Mouse (Mus musculus) embryonic fibroblast, embryonic 13.5 days (primary cell): ENCODE measurements at regions not wholly inside any gene's neighbourhood (a gene's known extent, or its start where the extent isn't known, plus 50 kb on each side); places are given as distances from the start of the nearest gene placed in this dataset.

Experiments used
- H3K27ac ChIP-seq: 2 replicates; pipeline ENCODE4 v1.5.1; 2012; ENCODE audit warnings: low read length, control low read depth, inconsistent platforms; ENCODE audit not compliant: insufficient read depth
- H3K4me1 ChIP-seq: 2 replicates; pipeline ENCODE4 v1.6.1; 2011; ENCODE audit warnings: low read length; ENCODE audit not compliant: control insufficient read depth, insufficient read depth
- H3K4me3 ChIP-seq: 2 replicates; pipeline ENCODE4 v1.5.1; 2011; ENCODE audit warnings: mild to moderate bottlenecking, control low read depth, low read length; ENCODE audit not compliant: insufficient read depth
- CTCF ChIP-seq: IDR thresholded peaks from 2 replicates; pipeline ENCODE4 v1.5.1; 2011; ENCODE audit warnings: mild to moderate bottlenecking, control low read depth, low read length, moderate library complexity, borderline replicate concordance; ENCODE audit not compliant: insufficient read depth
- POLR2A ChIP-seq: IDR thresholded peaks from 2 replicates; pipeline ENCODE4 v1.6.1; 2011; ENCODE audit warnings: low read depth, mild to moderate bottlenecking, control low read depth, low read length, moderate library complexity

DNA sequence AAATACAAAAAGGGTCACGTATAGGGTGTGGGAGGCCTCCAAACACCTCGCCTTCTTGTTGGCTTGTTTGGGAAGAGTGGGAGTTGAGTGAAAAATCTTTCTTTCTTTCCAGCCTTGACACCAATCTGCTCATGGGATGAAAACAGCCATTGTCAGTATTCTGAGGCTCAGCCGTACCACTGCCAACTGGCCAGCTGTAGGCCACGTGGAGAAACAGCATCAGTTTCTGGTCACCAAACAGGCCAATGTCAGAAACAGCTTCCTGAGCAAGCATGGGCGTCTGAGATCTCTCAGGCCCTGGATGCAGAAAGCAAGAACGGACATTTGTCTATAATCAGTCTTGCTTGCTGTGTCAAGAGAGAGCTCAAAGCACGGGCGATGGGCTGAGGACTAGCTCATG, 173.2 kb downstream of the Bcl2l11 start:
- peaks cover 11% of the 10 kb centered on the region for H3K4me1 ChIP-seq
- H3K27ac ChIP-seq = no peak overlapping the region
- no peak overlapping the region for H3K4me3 ChIP-seq
- no peak for TF ChIP-seq POLR2A
- TF ChIP-seq CTCF = no peak

DNA sequence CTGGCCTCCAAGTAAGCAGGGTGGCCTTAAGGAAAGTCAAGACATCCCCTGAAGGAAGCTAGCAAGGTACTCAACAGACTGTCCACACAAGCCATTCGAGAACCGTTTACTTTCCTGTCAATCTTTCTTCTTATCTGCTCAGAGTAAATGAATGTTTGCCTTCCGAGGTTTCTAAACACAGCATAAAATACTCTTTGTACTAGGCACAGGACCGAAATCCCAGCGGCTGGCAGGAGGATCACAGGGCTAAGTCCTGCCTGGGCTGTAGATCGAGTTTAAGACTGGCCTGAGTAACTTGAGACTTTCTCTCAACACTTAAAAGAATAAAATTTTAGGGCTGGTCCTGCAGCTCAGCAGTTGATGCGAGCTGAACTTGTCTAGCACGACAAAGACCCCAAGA, 175.9 kb downstream of the Bcl2l11 start:
- no peak overlapping the region for H3K27ac ChIP-seq
- no peak overlapping the region for H3K4me3 ChIP-seq
- TF ChIP-seq POLR2A (no peak), CTCF (no peak)
- H3K4me1 ChIP-seq = peaks cover 3% of the 10 kb centered on the region; the same call in 1 of the 2 replicates

DNA sequence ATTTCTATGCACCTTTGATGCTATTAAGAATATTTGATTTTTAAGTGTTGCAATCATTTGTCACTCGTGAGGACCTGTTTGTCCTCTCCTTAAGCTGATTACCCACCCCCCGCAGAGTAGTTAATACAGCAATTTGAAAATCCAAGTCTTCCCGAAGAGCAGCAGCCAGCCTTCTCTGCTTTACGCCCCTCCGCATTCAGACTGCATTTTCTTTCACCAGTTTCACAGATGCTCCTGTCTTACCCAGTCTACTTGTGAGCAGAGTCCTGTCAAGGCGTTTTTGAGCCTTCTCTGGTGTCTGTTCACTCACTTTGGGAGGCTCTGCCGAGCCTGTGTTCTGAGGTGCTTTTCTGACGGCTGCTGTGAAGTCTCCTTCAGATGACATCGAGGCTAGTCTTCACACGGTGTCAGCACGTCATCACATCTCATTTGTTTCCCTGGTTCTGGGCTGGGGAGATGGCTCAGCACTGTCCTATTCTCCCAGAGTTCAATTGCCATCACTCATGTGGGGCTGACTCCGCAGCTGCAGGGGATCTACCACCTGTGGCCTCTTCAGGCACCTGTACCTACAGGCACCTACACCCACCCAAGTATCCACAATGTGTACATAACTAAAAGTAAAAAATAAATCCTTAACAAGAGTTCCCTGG, 178.3 kb downstream of the Bcl2l11 start:
- no peak for TF ChIP-seq CTCF
- no peak for TF ChIP-seq POLR2A
- H3K27ac ChIP-seq = no peak overlapping the region

DNA sequence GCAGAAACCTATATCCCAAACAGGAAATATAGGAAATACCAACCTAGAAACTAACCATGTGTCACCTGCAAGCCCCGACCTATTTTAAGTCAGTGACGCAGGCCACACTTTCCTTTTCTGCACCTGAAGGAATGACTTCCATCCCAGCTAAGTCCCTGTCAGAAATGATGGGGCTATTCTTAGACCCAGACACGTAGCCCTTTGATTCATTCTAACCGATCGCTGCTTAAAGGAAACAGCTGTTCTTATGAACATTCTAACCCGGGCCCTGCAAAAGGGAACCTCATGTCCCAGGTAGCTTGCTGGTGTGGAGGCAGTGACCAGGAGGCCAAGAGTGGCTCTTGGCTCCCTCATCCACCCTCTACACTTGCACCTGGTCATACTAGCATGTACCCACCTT, 180.9 kb downstream of the Bcl2l11 start:
- Histone ChIP-seq H3K4me1 (peaks cover 10% of the 10 kb centered on the region; the same call in 1 of the 2 replicates), H3K4me3 (no peak overlapping the region), H3K27ac (no peak overlapping the region)
- TF ChIP-seq POLR2A (no peak), CTCF (no peak)

More for the DNA sequence above, 178.3 kb downstream of the Bcl2l11 start:
- Histone ChIP-seq H3K4me1 (peaks cover 2% of the 10 kb centered on the region; the same call in 1 of the 2 replicates), H3K4me3 (no peak overlapping the region)

DNA sequence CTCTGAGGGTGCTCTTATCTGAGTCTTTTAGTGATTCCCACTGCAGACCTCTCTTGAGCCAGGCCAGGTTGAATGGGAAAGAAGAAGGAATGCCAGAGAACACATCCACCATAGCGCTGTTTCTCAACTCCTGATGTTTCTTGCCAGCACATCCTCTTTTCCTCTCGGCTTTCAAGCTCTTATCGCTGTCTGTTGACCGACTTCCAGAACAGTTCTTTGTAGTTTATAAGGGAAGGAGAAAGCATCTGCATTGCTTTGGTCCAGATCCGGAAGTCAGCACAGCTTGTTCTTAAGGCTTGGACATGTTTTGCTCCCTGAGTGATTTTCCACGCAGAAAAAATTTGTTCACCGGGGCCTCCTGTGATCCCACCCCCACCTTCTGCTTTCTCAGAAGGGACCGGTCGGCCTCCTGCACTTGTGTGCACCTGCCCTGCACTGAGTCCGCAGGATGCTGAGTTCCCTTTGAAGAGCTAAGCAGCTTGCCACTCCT, 183.7 kb downstream of the Bcl2l11 start:
- TF ChIP-seq POLR2A (no peak), CTCF (no peak)
- 0 out of 2 replicates have a peak overlapping the region, but pooled peaks have one; percentile 13 for H3K27ac ChIP-seq
- H3K4me3 ChIP-seq = no peak overlapping the region
- peaks cover 25% of the 10 kb centered on the region for H3K4me1 ChIP-seq

DNA sequence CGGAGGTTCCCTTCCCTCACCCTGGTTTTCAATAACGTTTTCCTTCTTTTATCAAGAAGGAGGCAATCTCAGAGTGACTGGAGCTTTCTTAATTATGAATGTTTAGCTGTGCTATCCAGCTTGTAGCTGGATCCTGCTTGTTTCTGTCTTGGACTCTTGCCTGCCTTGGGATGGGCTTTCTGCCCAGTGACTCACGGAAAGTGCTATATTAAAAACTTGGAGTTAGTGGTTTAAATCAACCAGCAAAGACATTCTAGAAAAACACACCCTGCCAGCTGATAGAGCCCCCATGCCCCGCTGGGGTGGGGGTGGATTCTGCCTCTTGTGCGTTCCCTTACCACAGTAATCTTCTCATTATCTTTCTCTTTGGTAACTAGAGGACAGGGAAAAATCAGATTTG, 184.2 kb downstream of the Bcl2l11 start:
- Histone ChIP-seq H3K27ac (0 out of 2 replicates have a peak overlapping the region, but pooled peaks have one; percentile 13), H3K4me3 (no peak overlapping the region), H3K4me1 (peaks cover 25% of the 10 kb centered on the region)
- TF ChIP-seq CTCF (no peak), POLR2A (no peak)

DNA sequence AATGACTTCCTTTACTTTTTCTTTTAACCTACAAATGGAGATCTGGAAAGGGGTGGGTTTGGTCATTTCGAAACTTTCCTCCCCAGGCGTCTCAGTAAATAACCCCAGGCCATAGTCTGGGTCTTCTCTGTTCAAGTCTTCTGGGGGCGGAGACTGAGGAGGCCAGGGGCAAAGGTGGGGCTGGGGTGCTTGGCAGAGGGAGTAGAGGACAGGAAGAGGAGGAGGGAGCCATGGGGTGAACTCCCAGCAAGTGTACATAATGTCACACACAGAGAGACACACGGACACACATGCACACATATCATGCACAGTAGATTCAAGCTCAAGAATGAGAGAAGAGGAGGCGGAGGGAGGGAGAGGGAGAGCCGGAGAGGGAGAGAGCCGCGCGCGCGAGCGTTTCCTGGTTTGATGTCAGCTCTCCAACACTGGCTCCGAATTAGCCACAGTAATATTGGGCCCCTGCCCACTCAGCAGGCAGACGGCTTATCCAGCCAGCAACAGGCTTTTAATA, 186.3 kb downstream of the Bcl2l11 start:
- TF ChIP-seq CTCF (no peak), POLR2A (0 out of 2 replicates have a peak, but pooled peaks have one; percentile 19)
- Histone ChIP-seq H3K4me3 (no peak overlapping the region), H3K4me1 (peaks cover 23% of the 10 kb centered on the region), H3K27ac (peak overlapping the region; percentile 44)

DNA sequence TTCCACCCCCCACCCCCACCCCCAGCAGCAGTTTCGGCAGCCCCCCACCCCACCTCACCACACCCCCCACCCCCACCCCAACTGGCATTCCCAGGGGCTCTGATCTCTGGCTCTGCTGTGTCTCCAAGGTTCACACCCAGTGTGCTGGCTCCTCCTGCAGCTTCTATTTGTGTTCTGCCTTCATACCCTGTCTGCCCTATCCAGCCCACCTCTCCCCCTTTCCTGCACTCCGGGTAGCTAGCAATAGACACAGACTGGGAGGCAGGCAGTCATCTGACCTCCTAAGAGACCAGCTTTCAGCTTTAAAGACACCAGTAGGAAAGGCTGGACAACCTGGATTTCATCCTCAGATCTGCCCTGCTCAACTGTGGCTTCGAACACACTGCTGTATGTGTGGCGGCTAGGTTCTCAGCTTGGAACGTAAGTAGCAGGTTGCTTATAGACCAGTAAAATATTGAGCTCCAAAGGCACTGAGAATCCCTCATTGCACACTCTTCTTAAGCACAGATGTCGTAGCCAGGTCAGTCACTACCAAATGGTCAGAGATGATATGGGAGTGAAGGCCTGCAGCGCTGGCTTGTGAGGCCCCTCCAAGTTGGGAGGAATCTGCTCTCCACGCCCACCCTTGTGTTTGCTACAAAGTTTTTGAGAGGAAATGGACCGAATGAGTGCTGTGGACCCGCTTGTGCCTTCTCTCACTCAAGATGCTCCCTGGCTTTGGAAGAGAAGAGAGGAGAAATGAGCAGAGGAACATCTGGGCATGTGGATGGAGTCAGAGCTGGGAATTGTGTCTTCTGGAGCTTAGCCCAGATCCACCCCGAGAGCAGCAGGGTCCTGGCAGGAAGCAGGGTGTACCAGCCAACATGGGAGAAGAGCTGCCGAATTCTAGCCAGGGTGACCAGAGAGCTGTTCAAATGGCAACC, 187.1 kb downstream of the Bcl2l11 start:
- H3K27ac ChIP-seq = peak overlapping the region; percentile 12; the same call in 1 of the 2 replicates
- H3K4me3 ChIP-seq = no peak overlapping the region
- peaks cover 23% of the 10 kb centered on the region for H3K4me1 ChIP-seq
- no peak for TF ChIP-seq POLR2A
- no peak for TF ChIP-seq CTCF

DNA sequence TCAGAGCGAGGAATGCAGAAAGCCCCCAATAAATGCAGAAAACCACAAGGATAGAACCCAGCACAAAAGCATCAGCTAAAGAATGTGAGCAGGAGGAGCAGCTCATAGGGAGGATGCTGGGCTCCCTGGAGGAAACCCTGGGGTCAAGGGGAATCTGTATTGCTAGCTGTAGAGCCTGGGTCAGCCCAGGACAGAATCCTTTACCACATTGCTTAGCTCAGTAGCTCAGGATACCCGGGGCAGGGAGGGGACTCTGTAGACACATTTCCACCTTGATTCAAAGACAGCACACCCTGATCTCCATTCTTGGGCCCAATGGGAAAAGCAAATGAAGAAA, 187.7 kb downstream of the Bcl2l11 start:
- Histone ChIP-seq H3K4me3 (no peak overlapping the region), H3K27ac (no peak overlapping the region), H3K4me1 (peaks cover 28% of the 10 kb centered on the region)
- TF ChIP-seq CTCF (no peak), POLR2A (no peak)

DNA sequence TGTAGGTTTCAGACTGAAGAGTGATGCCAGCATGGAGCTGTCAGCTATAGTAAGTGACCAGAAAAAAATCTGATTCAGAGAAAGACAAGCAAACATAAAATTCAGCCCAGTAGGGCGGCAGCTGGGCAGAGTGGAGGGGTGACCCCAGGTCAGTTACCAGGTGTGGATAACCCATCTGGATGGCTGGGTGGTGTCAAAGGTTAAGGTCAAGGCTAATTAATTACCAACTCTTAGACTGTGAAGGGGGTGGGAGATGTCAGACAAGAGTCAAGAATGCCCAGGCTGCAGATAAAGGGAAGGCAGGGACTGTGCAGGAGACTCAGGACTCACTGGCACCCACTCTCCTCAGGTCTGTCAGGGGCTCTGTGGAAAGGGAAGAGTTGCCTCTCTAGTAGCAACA, 188.1 kb downstream of the Bcl2l11 start:
- peaks cover 30% of the 10 kb centered on the region for H3K4me1 ChIP-seq
- H3K27ac ChIP-seq = no peak overlapping the region
- no peak overlapping the region for H3K4me3 ChIP-seq
- TF ChIP-seq POLR2A = no peak
- TF ChIP-seq CTCF = no peak
